Mouse (Mus musculus): ENCODE data around the gene Snx25.
"Not testable (repeated sequence)": the region's sequence is repeated elsewhere in the genome, so short reads cannot be mapped to it uniquely, and the experiment has no call there.

Snx25 gene

GRCm38 (mm10) chr8:46137843-46138596 is 13.9 kb downstream of the Snx25 start:
- DNase-seq (ENCODE audit: low read depth, low spot score), result no peak

- no peak for DNase-seq (ENCODE audit: low read depth, low spot score)
Measured at GRCm38 (mm10) chr8:46137336-46137735, 14.6 kb downstream of the Snx25 start.

- not testable (repeated sequence) for DNase-seq (ENCODE audit: low read depth, low spot score)
Measured at GRCm38 (mm10) chr8:46135546-46135945, 16.4 kb downstream of the Snx25 start.

GRCm38 (mm10) chr8:46130426-46130825 is 21.5 kb downstream of the Snx25 start:
- DNase-seq (ENCODE audit: low read depth, low spot score), result no peak

GRCm38 (mm10) chr8:46122498-46122897 is 29.5 kb downstream of the Snx25 start:
- DNase-seq (ENCODE audit: low read depth, low spot score), result no peak

GRCm38 (mm10) chr8:46119176-46119575 is 32.8 kb downstream of the Snx25 start:
- DNase-seq (ENCODE audit: low read depth, low spot score), result no peak

GRCm38 (mm10) chr8:46117172-46117571 is 34.8 kb downstream of the Snx25 start:
- no peak for DNase-seq (ENCODE audit: low read depth, low spot score)

- DNase-seq (ENCODE audit: low read depth, low spot score), result not testable (repeated sequence)
Measured at GRCm38 (mm10) chr8:46113421-46114170, 38.4 kb downstream of the Snx25 start.

- DNase-seq (ENCODE audit: low read depth, low spot score), result no peak
Measured at GRCm38 (mm10) chr8:46107690-46108089, 44.3 kb downstream of the Snx25 start.

GRCm38 (mm10) chr8:46103434-46103833 is 48.5 kb downstream of the Snx25 start:
- no peak for DNase-seq (ENCODE audit: low read depth, low spot score)

GRCm38 (mm10) chr8:46092667-46093360 is 59.1 kb downstream of the Snx25 start:
- DNase-seq (ENCODE audit: low read depth, low spot score), result no peak

- DNase-seq (ENCODE audit: low read depth, low spot score), result no peak
Measured at GRCm38 (mm10) chr8:46083141-46083540, 68.8 kb downstream of the Snx25 start.

- DNase-seq (ENCODE audit: low read depth, low spot score), result no peak
Measured at GRCm38 (mm10) chr8:46081030-46081429, 70.9 kb downstream of the Snx25 start.

GRCm38 (mm10) chr8:46078866-46079265 is 73.1 kb downstream of the Snx25 start:
- no peak for DNase-seq (ENCODE audit: low read depth, low spot score)

- DNase-seq (ENCODE audit: low read depth, low spot score), result no peak
Measured at GRCm38 (mm10) chr8:46075223-46075622, 76.7 kb downstream of the Snx25 start.

GRCm38 (mm10) chr8:46073540-46074140 is 78.3 kb downstream of the Snx25 start:
- no peak for DNase-seq (ENCODE audit: low read depth, low spot score)

- no peak for DNase-seq (ENCODE audit: low read depth, low spot score)
Measured at GRCm38 (mm10) chr8:46072798-46073197, 79.2 kb downstream of the Snx25 start.

GRCm38 (mm10) chr8:46040260-46040659 is 111.7 kb downstream of the Snx25 start:
- DNase-seq (ENCODE audit: low read depth, low spot score), result no peak

- DNase-seq (ENCODE audit: low read depth, low spot score), result no peak
Measured at GRCm38 (mm10) chr8:46039666-46040065, 112.3 kb downstream of the Snx25 start.

GRCm38 (mm10) chr8:46036217-46036616 is 115.7 kb downstream of the Snx25 start:
- no peak for DNase-seq (ENCODE audit: low read depth, low spot score)

- DNase-seq (ENCODE audit: low read depth, low spot score), result no peak
Measured at GRCm38 (mm10) chr8:46024392-46024791, 127.6 kb downstream of the Snx25 start.

- DNase-seq (ENCODE audit: low read depth, low spot score), result no peak
Measured at GRCm38 (mm10) chr8:46022758-46023157, 129.2 kb downstream of the Snx25 start.
